Mouse (Mus musculus) adrenal gland, adult (tissue): ENCODE measurements around the gene Ncf4.
"Not testable (repeated sequence)": the region's sequence is repeated elsewhere in the genome, so short reads cannot be mapped to it uniquely, and the experiment has no call there.

Experiments used
- DNase-seq, 2 experiments: peaks; one replicate each; pipeline ENCODE4 v3.0.0; 2022 to 2023; ENCODE audit warnings: low spot score in 1 of 2; ENCODE audit not compliant: inconsistent age in 2 of 2

Gene Ncf4

GRCm38 (mm10) chr15:78248410-78248809 lies 3.8 kb downstream of the Ncf4 start:
- no peak for DNase-seq

GRCm38 (mm10) chr15:78254751-78255150 lies 10.2 kb downstream of the Ncf4 start:
- peak; percentile 43 to 84 for DNase-seq

DNA sequence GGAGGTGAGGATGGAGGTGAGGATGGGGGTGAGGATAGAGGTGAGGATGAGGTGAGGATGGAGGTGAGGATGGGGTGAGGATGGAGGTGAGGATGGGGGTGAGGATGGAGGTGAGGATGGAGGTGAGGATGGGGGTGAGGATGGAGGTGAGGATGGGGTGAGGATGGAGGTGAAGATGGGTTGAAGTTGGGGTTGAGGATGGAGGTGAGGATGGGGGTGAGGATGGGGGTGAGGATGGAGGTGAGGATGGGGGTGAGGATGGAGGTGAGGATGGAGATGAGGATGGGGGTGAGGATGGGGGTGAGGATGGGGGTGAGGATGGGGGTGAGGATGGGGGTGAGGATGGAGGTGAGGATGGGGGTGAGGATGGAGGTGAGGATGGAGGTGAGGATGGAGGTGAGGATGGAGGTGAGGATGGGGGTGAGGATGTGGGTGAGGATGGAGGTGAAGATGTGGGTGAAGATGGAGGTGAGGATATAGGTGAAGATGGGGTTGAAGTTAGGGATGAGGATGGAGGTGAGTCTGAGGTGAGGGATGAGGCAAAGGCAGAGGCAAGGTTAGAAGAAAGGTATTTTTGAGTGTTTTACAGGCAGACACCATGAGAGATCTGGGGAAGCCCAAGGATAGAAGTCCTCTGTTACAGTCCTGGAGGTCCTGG lies 12.1 kb downstream of the Ncf4 start:
- not testable (repeated sequence) for DNase-seq

- DNase-seq = peak; percentile 59 to 91
Observed at GRCm38 (mm10) chr15:78257326-78258050, 12.9 kb downstream of the Ncf4 start.

GRCm38 (mm10) chr15:78258246-78258865 lies 13.8 kb downstream of the Ncf4 start:
- peak; percentile 54 to 76 for DNase-seq

- peak in 1 of 2 experiments; percentile 39 for DNase-seq
Observed at GRCm38 (mm10) chr15:78260668-78261333, 16.2 kb downstream of the Ncf4 start.

GRCm38 (mm10) chr15:78263286-78263685 lies 18.7 kb downstream of the Ncf4 start:
- DNase-seq = no peak

GRCm38 (mm10) chr15:78267441-78267840 lies 22.8 kb downstream of the Ncf4 start:
- DNase-seq = no peak

DNA sequence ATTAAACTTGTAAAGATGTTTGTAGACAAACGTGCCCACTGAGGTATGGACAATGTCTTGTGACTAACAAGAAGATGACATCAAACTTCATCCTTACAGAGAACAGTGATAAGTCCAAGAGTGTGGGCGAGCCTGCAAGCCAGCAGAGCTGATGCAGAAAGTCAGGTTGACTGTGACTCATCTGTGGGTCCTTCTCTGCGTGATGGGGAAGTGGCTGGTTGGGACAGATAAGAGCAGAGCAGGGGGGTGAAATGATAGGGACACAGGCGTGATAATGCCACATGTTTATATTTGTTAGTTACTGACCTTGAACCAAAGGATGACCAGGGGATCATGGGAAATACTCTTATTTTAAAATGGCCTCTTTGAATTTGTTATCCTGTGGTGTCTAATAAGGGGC lies 23.3 kb downstream of the Ncf4 start:
- no peak for DNase-seq

DNA sequence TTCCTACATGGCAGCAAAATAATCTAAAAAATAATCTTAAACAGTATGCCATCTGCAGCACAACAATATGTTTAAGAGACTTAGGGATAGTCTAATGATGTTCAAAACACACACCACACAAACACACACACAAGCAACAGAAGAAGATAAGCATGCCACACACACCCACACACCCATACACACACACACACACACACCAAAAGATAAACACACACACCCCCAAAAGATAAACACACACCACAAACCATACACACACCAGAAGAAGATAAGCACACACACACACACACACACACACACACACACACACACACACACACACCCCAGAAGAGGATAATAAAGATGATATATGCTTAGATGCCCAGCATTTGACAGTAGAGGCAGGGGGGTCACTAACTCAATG lies 26.6 kb downstream of the Ncf4 start:
- DNase-seq = no peak

- no peak for DNase-seq
Observed at GRCm38 (mm10) chr15:78278308-78278707, 33.7 kb downstream of the Ncf4 start.

DNA sequence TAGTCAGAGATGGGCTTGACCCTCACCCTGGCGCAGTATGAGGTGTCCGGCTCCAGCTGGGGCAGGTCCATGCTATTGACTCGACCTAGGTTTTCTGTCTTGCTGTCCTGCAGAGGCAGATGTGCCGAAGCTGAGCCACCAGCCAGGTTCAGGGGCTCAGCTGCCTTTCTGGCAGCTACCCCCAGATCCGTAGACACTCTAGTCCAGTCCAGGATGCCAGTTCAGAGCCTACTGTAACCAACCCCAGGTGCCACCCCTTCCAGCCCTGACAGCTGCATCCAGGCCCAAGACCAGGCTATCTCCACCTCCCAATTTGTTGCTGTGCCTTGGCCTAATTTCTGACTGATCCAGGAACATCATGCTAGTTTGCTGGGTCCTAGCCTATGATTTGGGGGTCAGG lies 43.3 kb downstream of the Ncf4 start:
- no peak for DNase-seq

- not testable (repeated sequence) for DNase-seq
Observed at GRCm38 (mm10) chr15:78289775-78290174, 45.2 kb downstream of the Ncf4 start.

GRCm38 (mm10) chr15:78293228-78293627 lies 48.6 kb downstream of the Ncf4 start:
- DNase-seq = not testable (repeated sequence)

- DNase-seq = peak; percentile 16 to 66
Observed at GRCm38 (mm10) chr15:78293716-78294115, 49.1 kb downstream of the Ncf4 start.

DNA sequence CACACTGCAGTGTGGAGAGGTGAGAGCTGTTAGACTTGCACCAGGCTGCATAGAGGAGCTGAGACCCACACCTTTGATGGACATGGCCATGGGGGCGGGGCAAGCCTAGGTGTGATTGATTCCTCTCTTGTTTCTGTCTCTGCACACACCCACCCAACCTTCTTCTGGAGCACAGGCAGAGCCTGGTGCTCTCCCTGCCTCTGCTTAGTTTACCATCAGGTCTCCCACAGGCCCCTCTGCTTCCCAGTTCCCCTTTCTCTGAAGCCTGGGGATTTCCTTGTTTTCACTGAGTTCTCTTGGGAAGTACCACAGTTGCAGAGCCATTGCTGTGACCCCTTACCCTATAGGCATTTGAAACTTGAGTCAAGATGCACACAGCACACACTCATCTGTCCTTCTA lies 54.0 kb downstream of the Ncf4 start:
- no peak for DNase-seq

DNA sequence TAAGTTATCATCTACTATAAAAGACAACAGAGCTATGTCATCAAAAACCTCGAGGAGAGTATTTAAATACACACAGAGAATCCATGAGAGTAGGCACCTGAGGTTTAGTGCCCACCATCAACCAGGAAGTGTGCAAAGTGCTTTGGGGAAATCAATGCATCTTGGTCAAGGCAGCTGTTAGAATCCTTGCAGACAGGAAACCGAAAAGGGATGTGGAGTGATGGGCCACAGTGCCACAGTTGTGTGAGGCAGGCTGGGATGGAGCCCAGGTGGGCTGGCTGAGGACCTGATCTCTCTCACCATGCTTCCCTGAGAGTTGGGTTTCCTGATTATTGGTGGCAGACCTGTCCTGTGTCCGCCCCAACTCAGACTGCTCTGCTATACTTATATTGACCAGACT lies 55.0 kb downstream of the Ncf4 start:
- no peak for DNase-seq

- peak; percentile 29 to 71 for DNase-seq
Observed at GRCm38 (mm10) chr15:78300773-78301172, 56.2 kb downstream of the Ncf4 start.

DNA sequence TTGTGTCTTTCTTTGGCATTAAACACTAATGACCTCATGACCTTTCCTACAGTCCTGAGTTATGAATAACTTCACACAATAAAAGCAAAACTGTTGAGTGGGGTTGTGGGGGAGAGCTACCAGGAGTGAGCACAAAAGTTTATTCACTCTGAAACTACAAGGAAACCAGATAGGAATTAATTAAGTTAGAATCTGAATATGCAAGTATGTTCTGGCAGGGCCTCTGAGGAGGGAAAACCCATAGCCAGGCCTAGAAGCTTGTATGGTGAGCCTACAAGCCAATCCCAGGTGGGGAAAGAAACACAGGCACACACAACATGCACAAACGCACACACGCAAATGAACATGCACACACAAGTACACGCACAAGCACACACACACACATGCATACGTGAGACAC lies 58.1 kb downstream of the Ncf4 start:
- DNase-seq = no peak

- DNase-seq = no peak
Observed at GRCm38 (mm10) chr15:78303665-78304233, 59.1 kb downstream of the Ncf4 start.

GRCm38 (mm10) chr15:78305341-78305933 lies 60.8 kb downstream of the Ncf4 start, which contains the start of gene Csf2rb2:
Csf2rb2 (minus strand) TSS chr15:78305721.
- no peak for DNase-seq
